Mouse (Mus musculus) midbrain, embryonic 15.5 days (tissue): ENCODE results near the gene Pigyl. TPM values are rescaled to one million over a fixed set of nuclear protein-coding genes. Genes with fewer than 3 reads are reported as not detected.

Source experiments
- ATAC-seq: fragments of 200-750 bp; cut with Nextera tagmentation; replicated peaks from 2 replicates; pipeline ENCODE4 v1.8.0; 2017; ENCODE audit warnings: moderate TSS enrichment
- H3K27ac ChIP-seq: fragments of 300-500 bp; sonication (generic); 2 replicates; pipeline ENCODE4 v1.5.1; 2015; ENCODE audit warnings: mild to moderate bottlenecking, inconsistent platforms
- H3K27me3 ChIP-seq: fragments of 300-500 bp; sonication (generic); replicated peaks from 2 replicates; pipeline ENCODE4 v1.6.1; 2015; ENCODE audit warnings: inconsistent platforms
- H3K36me3 ChIP-seq: fragments of 300-500 bp; sonication (generic); replicated peaks from 2 replicates; pipeline ENCODE4 v1.6.1; 2015; ENCODE audit warnings: inconsistent platforms
- H3K4me1 ChIP-seq: fragments of 300-500 bp; sonication (generic); 2 replicates; pipeline ENCODE4 v1.6.1; 2015; ENCODE audit warnings: inconsistent platforms
- H3K4me2 ChIP-seq: fragments of 300-500 bp; sonication (generic); 2 replicates; pipeline ENCODE4 v1.6.1; 2015; ENCODE audit warnings: inconsistent platforms, mild to moderate bottlenecking, moderate library complexity
- H3K4me3 ChIP-seq: fragments of 300-500 bp; sonication (generic); 2 replicates; pipeline ENCODE4 v1.5.1; 2015; ENCODE audit warnings: mild to moderate bottlenecking, inconsistent platforms
- H3K9ac ChIP-seq: fragments of 300-500 bp; sonication (generic); 2 replicates; pipeline ENCODE4 v1.6.1; 2015; ENCODE audit warnings: mild to moderate bottlenecking, inconsistent platforms
- H3K9me3 ChIP-seq: fragments of 300-500 bp; sonication (generic); 2 replicates; pipeline ENCODE4 v1.6.1; 2016; ENCODE audit warnings: inconsistent platforms
- WGBS: fragments of 180-500 bp; shearing (Covaris S2); methylation state at CpG from one replicate; pipeline ENCODE4 v1.1.7; 2015; ENCODE audit warnings: mixed read lengths; 5-methylcytosine and 5-hydroxymethylcytosine counted together
- polyA plus RNA-seq: library from polyadenylated mRNA; unstranded; fragments of >200 nt; fragmentation: Nextera tagmentation; extraction: Ambion mirVana; gene quantifications from 2 replicates; pipeline ENCODE4 v1.2.1, GENCODE M21; 2015

Gene Pigyl
- polyA plus RNA-seq, result 84.2 and 85.7 TPM in 2 replicates

- WGBS, result 1% methylated on average over 65 of the region's 65 CpGs
- H3K27me3 ChIP-seq, result no peaks in the 10 kb centered on the region
Measured at GRCm38 (mm10) chr9:22156497-22157245, at the start of gene Pigyl. Gene Pigyl, plus strand, starts transcription at chr9:22156846.

GRCm38 (mm10) chr9:22108194-22108593 lies 48.5 kb upstream of the Pigyl start:
- Histone ChIP-seq H3K9ac (no peak overlapping the region), H3K4me1 (no peaks in the 10 kb centered on the region), H3K36me3 (peaks cover 10% of the 10 kb centered on the region; the same call in 1 of the 2 replicates), H3K27ac (no peak overlapping the region), H3K4me2 (no peak overlapping the region), H3K4me3 (no peak overlapping the region), H3K9me3 (no peaks in the 10 kb centered on the region), H3K27me3 (no peaks in the 10 kb centered on the region)
- no peak for ATAC-seq
- WGBS, result 92% methylated on average over 9 of the region's 9 CpGs

More at GRCm38 (mm10) chr9:22156497-22157245, at the start of gene Pigyl:
- Histone ChIP-seq H3K9me3 (no peaks in the 10 kb centered on the region), H3K4me1 (peaks cover 19% of the 10 kb centered on the region), H3K9ac (peak within 1 kb of the TSS; percentile 92), H3K36me3 (no peaks in the 10 kb centered on the region), H3K4me3 (peak within 1 kb of the TSS; percentile 58), H3K4me2 (peak within 1 kb of the TSS; percentile 65), H3K27ac (peak within 1 kb of the TSS; percentile 92)
- peak; percentile 98 for ATAC-seq

- H3K4me2 ChIP-seq, result peak overlapping the region; percentile 77
- 86% methylated on average over 4 of the region's 4 CpGs for WGBS
- no peak for ATAC-seq
- H3K4me1 ChIP-seq, result peaks cover 20% of the 10 kb centered on the region
- H3K27ac ChIP-seq, result no peak overlapping the region
- H3K9ac ChIP-seq, result peak overlapping the region; percentile 80; the same call in 1 of the 2 replicates
- peaks cover 10% of the 10 kb centered on the region; the same call in 1 of the 2 replicates for H3K36me3 ChIP-seq
- H3K4me3 ChIP-seq, result peak overlapping the region; percentile 67
- no peaks in the 10 kb centered on the region for H3K9me3 ChIP-seq
- H3K27me3 ChIP-seq, result no peaks in the 10 kb centered on the region
Measured at GRCm38 (mm10) chr9:22115635-22116034, 41.0 kb upstream of the Pigyl start.

GRCm38 (mm10) chr9:22116086-22116485 lies 40.6 kb upstream of the Pigyl start:
- Histone ChIP-seq H3K4me2 (peak overlapping the region; percentile 77), H3K27ac (no peak overlapping the region), H3K4me1 (peaks cover 20% of the 10 kb centered on the region), H3K4me3 (peak overlapping the region; percentile 67), H3K36me3 (peaks cover 8% of the 10 kb centered on the region; the same call in 1 of the 2 replicates), H3K9ac (peak overlapping the region; percentile 80), H3K9me3 (no peaks in the 10 kb centered on the region), H3K27me3 (no peaks in the 10 kb centered on the region)
- WGBS, result 17% methylated on average over 15 of the region's 15 CpGs
- ATAC-seq, result no peak

- peaks cover 20% of the 10 kb centered on the region for H3K4me1 ChIP-seq
- peak within 1 kb of the TSS; percentile 72 for H3K27ac ChIP-seq
- peak; percentile 98 for ATAC-seq
- H3K36me3 ChIP-seq, result peaks cover 7% of the 10 kb centered on the region; the same call in 1 of the 2 replicates
- no peaks in the 10 kb centered on the region for H3K27me3 ChIP-seq
- H3K4me2 ChIP-seq, result peak within 1 kb of the TSS; percentile 77
- peak within 1 kb of the TSS; percentile 80 for H3K9ac ChIP-seq
- H3K9me3 ChIP-seq, result no peaks in the 10 kb centered on the region
- peak within 1 kb of the TSS; percentile 67 for H3K4me3 ChIP-seq
- WGBS, result under 1% methylated on average over 52 of the region's 52 CpGs
Measured at GRCm38 (mm10) chr9:22116740-22117426, 39.8 kb upstream of the Pigyl start, which contains the start of gene Elof1. Gene Elof1, minus strand, starts transcription at chr9:22117172.

- Histone ChIP-seq H3K27me3 (no peaks in the 10 kb centered on the region), H3K4me3 (peak overlapping the region; percentile 67), H3K9me3 (no peaks in the 10 kb centered on the region), H3K9ac (peak overlapping the region; percentile 60; the same call in 1 of the 2 replicates), H3K4me1 (peaks cover 20% of the 10 kb centered on the region), H3K27ac (peak overlapping the region; percentile 72; the same call in 1 of the 2 replicates), H3K36me3 (0 out of 2 replicates have a peak, but pooled peaks cover 1% of the 10 kb centered on the region), H3K4me2 (peak overlapping the region; percentile 77)
- no peak for ATAC-seq
- WGBS, result 47% methylated on average over 10 of the region's 10 CpGs
Measured at GRCm38 (mm10) chr9:22117754-22118456, 38.7 kb upstream of the Pigyl start.

GRCm38 (mm10) chr9:22119543-22119942 lies 37.1 kb upstream of the Pigyl start:
- WGBS, result 92% methylated on average over 4 of the region's 4 CpGs
- H3K9me3 ChIP-seq, result no peaks in the 10 kb centered on the region
- ATAC-seq, result no peak
- H3K4me3 ChIP-seq, result no peak overlapping the region
- no peak overlapping the region for H3K27ac ChIP-seq
- H3K9ac ChIP-seq, result no peak overlapping the region
- H3K27me3 ChIP-seq, result no peaks in the 10 kb centered on the region
- no peaks in the 10 kb centered on the region for H3K36me3 ChIP-seq
- peaks cover 20% of the 10 kb centered on the region for H3K4me1 ChIP-seq
- no peak overlapping the region for H3K4me2 ChIP-seq

GRCm38 (mm10) chr9:22121545-22121944 lies 35.1 kb upstream of the Pigyl start:
- no peaks in the 10 kb centered on the region for H3K27me3 ChIP-seq

GRCm38 (mm10) chr9:22122005-22122404 lies 34.6 kb upstream of the Pigyl start:
- 83% methylated on average over 3 of the region's 3 CpGs for WGBS
- no peaks in the 10 kb centered on the region for H3K36me3 ChIP-seq
- peaks cover 8% of the 10 kb centered on the region; the same call in 1 of the 2 replicates for H3K4me1 ChIP-seq
- H3K27me3 ChIP-seq, result no peaks in the 10 kb centered on the region
- no peak for ATAC-seq
- no peak overlapping the region for H3K9ac ChIP-seq
- no peak overlapping the region for H3K27ac ChIP-seq
- no peak overlapping the region for H3K4me3 ChIP-seq
- no peaks in the 10 kb centered on the region for H3K9me3 ChIP-seq
- no peak overlapping the region for H3K4me2 ChIP-seq

More at GRCm38 (mm10) chr9:22121545-22121944, 35.1 kb upstream of the Pigyl start:
- Histone ChIP-seq H3K9me3 (no peaks in the 10 kb centered on the region), H3K9ac (no peak overlapping the region), H3K4me3 (no peak overlapping the region), H3K4me2 (no peak overlapping the region), H3K36me3 (no peaks in the 10 kb centered on the region), H3K27ac (no peak overlapping the region), H3K4me1 (peaks cover 8% of the 10 kb centered on the region; the same call in 1 of the 2 replicates)
- ATAC-seq, result no peak

GRCm38 (mm10) chr9:22123069-22123609 lies 33.5 kb upstream of the Pigyl start:
- Histone ChIP-seq H3K4me3 (no peak overlapping the region), H3K36me3 (no peaks in the 10 kb centered on the region), H3K9me3 (no peaks in the 10 kb centered on the region), H3K27me3 (no peaks in the 10 kb centered on the region), H3K27ac (no peak overlapping the region), H3K4me1 (no peaks in the 10 kb centered on the region), H3K9ac (no peak overlapping the region), H3K4me2 (no peak overlapping the region)
- no peak for ATAC-seq
- WGBS, result 88% methylated on average over 7 of the region's 7 CpGs

- no peak for ATAC-seq
- H3K9me3 ChIP-seq, result no peaks in the 10 kb centered on the region
- WGBS, result 87% methylated on average over 3 of the region's 3 CpGs
- no peaks in the 10 kb centered on the region for H3K4me1 ChIP-seq
- H3K4me2 ChIP-seq, result no peak overlapping the region
- no peak overlapping the region for H3K27ac ChIP-seq
- H3K9ac ChIP-seq, result no peak overlapping the region
- H3K27me3 ChIP-seq, result no peaks in the 10 kb centered on the region
- no peak overlapping the region for H3K4me3 ChIP-seq
- no peaks in the 10 kb centered on the region for H3K36me3 ChIP-seq
Measured at GRCm38 (mm10) chr9:22124169-22124568, 32.5 kb upstream of the Pigyl start.
